Mouse (Mus musculus) intestine, embryonic 15.5 days (tissue): ENCODE measurements at regions not wholly inside any gene's neighbourhood (a gene's known extent, or its start where the extent isn't known, plus 50 kb on each side); places are given as distances from the start of the nearest gene placed in this dataset.

Experiments used
- ATAC-seq: fragments of 200-750 bp; cut with Nextera tagmentation; 2 replicates; pipeline ENCODE4 v1.8.0; 2017; ENCODE audit warnings: moderate TSS enrichment, moderate library complexity
- H3K27ac ChIP-seq: fragments of 300-500 bp; sonication (generic); 2 replicates; pipeline ENCODE4 v1.5.1; 2015; ENCODE audit warnings: mild to moderate bottlenecking, inconsistent platforms
- H3K27me3 ChIP-seq: fragments of 300-500 bp; sonication (generic); replicated peaks from 2 replicates; pipeline ENCODE4 v1.6.1; 2015; ENCODE audit warnings: inconsistent platforms
- H3K36me3 ChIP-seq: fragments of 300-500 bp; sonication (generic); 2 replicates; pipeline ENCODE4 v1.6.1; 2015; ENCODE audit warnings: inconsistent platforms
- H3K4me1 ChIP-seq: fragments of 300-500 bp; sonication (generic); replicated peaks from 2 replicates; pipeline ENCODE4 v1.6.1; 2015; ENCODE audit warnings: inconsistent platforms
- H3K4me2 ChIP-seq: fragments of 300-500 bp; sonication (generic); replicated peaks from 2 replicates; pipeline ENCODE4 v1.6.1; 2015; ENCODE audit warnings: mild to moderate bottlenecking, inconsistent platforms
- H3K4me3 ChIP-seq: fragments of 300-500 bp; sonication (generic); replicated peaks from 2 replicates; pipeline ENCODE4 v1.5.1; 2015; ENCODE audit warnings: inconsistent platforms
- H3K9ac ChIP-seq: fragments of 300-500 bp; sonication (generic); 2 replicates; pipeline ENCODE4 v1.6.1; 2015; ENCODE audit warnings: inconsistent platforms
- H3K9me3 ChIP-seq: fragments of 300-500 bp; sonication (generic); 2 replicates; pipeline ENCODE4 v1.6.1; 2016; ENCODE audit warnings: inconsistent platforms
- WGBS: fragments of 180-500 bp; shearing (Covaris S2); methylation state at CpG from one replicate; pipeline ENCODE4 v1.1.7; 2015; 5-methylcytosine and 5-hydroxymethylcytosine counted together

- H3K27me3 ChIP-seq = no peaks in the 10 kb centered on the region
- no peak overlapping the region for H3K9ac ChIP-seq
- ATAC-seq = no peak
- no peak overlapping the region for H3K4me2 ChIP-seq
- H3K36me3 ChIP-seq = no peaks in the 10 kb centered on the region
- WGBS = 53% methylated on average over 10 of the region's 10 CpGs
- no peaks in the 10 kb centered on the region for H3K4me1 ChIP-seq
- no peak overlapping the region for H3K4me3 ChIP-seq
- no peaks in the 10 kb centered on the region for H3K9me3 ChIP-seq
- no peak overlapping the region for H3K27ac ChIP-seq
These were observed 325.4 kb upstream of the Prox1 start for GRCm38 (mm10) chr1:190495741-190496520.

GRCm38 (mm10) chr1:190486551-190487104, 316.1 kb upstream of the Prox1 start:
- Histone ChIP-seq H3K9me3 (no peaks in the 10 kb centered on the region), H3K4me1 (no peaks in the 10 kb centered on the region), H3K27ac (no peak overlapping the region), H3K4me3 (no peak overlapping the region), H3K9ac (no peak overlapping the region), H3K36me3 (no peaks in the 10 kb centered on the region), H3K27me3 (no peaks in the 10 kb centered on the region), H3K4me2 (no peak overlapping the region)
- ATAC-seq = no peak
- 70% methylated on average over 7 of the region's 7 CpGs for WGBS

- no peak overlapping the region for H3K4me3 ChIP-seq
- H3K9me3 ChIP-seq = no peaks in the 10 kb centered on the region
- WGBS = 82% methylated on average over 13 of the region's 13 CpGs
- H3K4me1 ChIP-seq = no peaks in the 10 kb centered on the region
- no peak overlapping the region for H3K4me2 ChIP-seq
- no peaks in the 10 kb centered on the region for H3K27me3 ChIP-seq
- H3K36me3 ChIP-seq = no peaks in the 10 kb centered on the region
- no peak overlapping the region for H3K9ac ChIP-seq
- no peak overlapping the region for H3K27ac ChIP-seq
- ATAC-seq = no peak
These were observed 312.9 kb upstream of the Prox1 start for GRCm38 (mm10) chr1:190483366-190483765.

GRCm38 (mm10) chr1:190481071-190481470, 310.6 kb upstream of the Prox1 start:
- Histone ChIP-seq H3K27me3 (no peaks in the 10 kb centered on the region), H3K9ac (no peak overlapping the region), H3K9me3 (no peaks in the 10 kb centered on the region), H3K36me3 (no peaks in the 10 kb centered on the region), H3K4me1 (no peaks in the 10 kb centered on the region), H3K4me2 (no peak overlapping the region), H3K27ac (no peak overlapping the region), H3K4me3 (no peak overlapping the region)
- 64% methylated on average over 11 of the region's 11 CpGs for WGBS
- no peak for ATAC-seq

GRCm38 (mm10) chr1:190480601-190481000, 310.1 kb upstream of the Prox1 start:
- no peaks in the 10 kb centered on the region for H3K4me1 ChIP-seq
- no peak overlapping the region for H3K4me3 ChIP-seq
- no peak overlapping the region for H3K27ac ChIP-seq
- no peaks in the 10 kb centered on the region for H3K9me3 ChIP-seq
- H3K4me2 ChIP-seq = no peak overlapping the region
- H3K9ac ChIP-seq = no peak overlapping the region
- WGBS = 68% methylated on average over 9 of the region's 9 CpGs
- H3K27me3 ChIP-seq = no peaks in the 10 kb centered on the region
- no peaks in the 10 kb centered on the region for H3K36me3 ChIP-seq
- no peak for ATAC-seq

GRCm38 (mm10) chr1:190472761-190473160, 302.2 kb upstream of the Prox1 start:
- Histone ChIP-seq H3K4me2 (no peak overlapping the region), H3K4me3 (no peak overlapping the region), H3K9me3 (no peaks in the 10 kb centered on the region), H3K27me3 (no peaks in the 10 kb centered on the region), H3K36me3 (no peaks in the 10 kb centered on the region), H3K27ac (no peak overlapping the region), H3K9ac (no peak overlapping the region), H3K4me1 (no peaks in the 10 kb centered on the region)
- 72% methylated on average over 8 of the region's 8 CpGs for WGBS
- ATAC-seq = no peak

GRCm38 (mm10) chr1:190470336-190470735, 299.8 kb upstream of the Prox1 start:
- Histone ChIP-seq H3K9ac (no peak overlapping the region), H3K36me3 (no peaks in the 10 kb centered on the region), H3K9me3 (no peaks in the 10 kb centered on the region), H3K27me3 (no peaks in the 10 kb centered on the region), H3K27ac (no peak overlapping the region), H3K4me2 (no peak overlapping the region), H3K4me1 (no peaks in the 10 kb centered on the region), H3K4me3 (no peak overlapping the region)
- 56% methylated on average over 9 of the region's 9 CpGs for WGBS
- ATAC-seq = no peak

- Histone ChIP-seq H3K4me1 (no peaks in the 10 kb centered on the region), H3K9ac (no peak overlapping the region), H3K9me3 (no peaks in the 10 kb centered on the region), H3K4me2 (no peak overlapping the region), H3K4me3 (no peak overlapping the region), H3K27me3 (no peaks in the 10 kb centered on the region), H3K36me3 (no peaks in the 10 kb centered on the region), H3K27ac (no peak overlapping the region)
- peak; percentile 61; the same call in 1 of the 2 replicates for ATAC-seq
- WGBS = 40% methylated on average over 12 of the region's 12 CpGs
These were observed 287.1 kb upstream of the Prox1 start for GRCm38 (mm10) chr1:190457541-190458061.

- H3K27me3 ChIP-seq = no peaks in the 10 kb centered on the region
- WGBS = 90% methylated on average over 10 of the region's 10 CpGs
These were observed 283.0 kb upstream of the Prox1 start for GRCm38 (mm10) chr1:190453549-190453948.

GRCm38 (mm10) chr1:190452115-190452842, 281.8 kb upstream of the Prox1 start:
- Histone ChIP-seq H3K4me3 (no peak overlapping the region), H3K27me3 (no peaks in the 10 kb centered on the region), H3K4me1 (0 out of 2 replicates have a peak, but pooled peaks cover 2% of the 10 kb centered on the region), H3K27ac (no peak overlapping the region), H3K9me3 (no peaks in the 10 kb centered on the region), H3K4me2 (no peak overlapping the region), H3K36me3 (no peaks in the 10 kb centered on the region), H3K9ac (no peak overlapping the region)
- no peak for ATAC-seq
- WGBS = 55% methylated on average over 11 of the region's 11 CpGs

More at GRCm38 (mm10) chr1:190453549-190453948, 283.0 kb upstream of the Prox1 start:
- no peaks in the 10 kb centered on the region for H3K9me3 ChIP-seq
- H3K4me1 ChIP-seq = no peaks in the 10 kb centered on the region
- H3K9ac ChIP-seq = no peak overlapping the region
- H3K36me3 ChIP-seq = no peaks in the 10 kb centered on the region
- no peak overlapping the region for H3K4me2 ChIP-seq
- ATAC-seq = no peak
- no peak overlapping the region for H3K4me3 ChIP-seq
- no peak overlapping the region for H3K27ac ChIP-seq

- WGBS = 16% methylated on average over 8 of the region's 8 CpGs
These were observed 277.7 kb upstream of the Prox1 start for GRCm38 (mm10) chr1:190448263-190448662.

GRCm38 (mm10) chr1:190447253-190447652, 276.7 kb upstream of the Prox1 start:
- Histone ChIP-seq H3K36me3 (no peaks in the 10 kb centered on the region), H3K9ac (no peak overlapping the region), H3K4me3 (no peak overlapping the region), H3K27me3 (no peaks in the 10 kb centered on the region), H3K27ac (no peak overlapping the region), H3K4me2 (no peak overlapping the region), H3K9me3 (no peaks in the 10 kb centered on the region), H3K4me1 (0 out of 2 replicates have a peak, but pooled peaks cover 2% of the 10 kb centered on the region)
- 70% methylated on average over 7 of the region's 7 CpGs for WGBS
- 0 out of 2 replicates have a peak, but pooled peaks have one; percentile 16 for ATAC-seq

More at GRCm38 (mm10) chr1:190448263-190448662, 277.7 kb upstream of the Prox1 start:
- Histone ChIP-seq H3K27me3 (no peaks in the 10 kb centered on the region), H3K9ac (no peak overlapping the region), H3K4me2 (no peak overlapping the region), H3K4me1 (0 out of 2 replicates have a peak, but pooled peaks cover 2% of the 10 kb centered on the region), H3K36me3 (no peaks in the 10 kb centered on the region), H3K4me3 (no peak overlapping the region), H3K9me3 (no peaks in the 10 kb centered on the region), H3K27ac (no peak overlapping the region)
- ATAC-seq = peak; percentile 72
